Mouse (Mus musculus): Measurements from ENCODE around the gene Scnn1g.

DNA sequence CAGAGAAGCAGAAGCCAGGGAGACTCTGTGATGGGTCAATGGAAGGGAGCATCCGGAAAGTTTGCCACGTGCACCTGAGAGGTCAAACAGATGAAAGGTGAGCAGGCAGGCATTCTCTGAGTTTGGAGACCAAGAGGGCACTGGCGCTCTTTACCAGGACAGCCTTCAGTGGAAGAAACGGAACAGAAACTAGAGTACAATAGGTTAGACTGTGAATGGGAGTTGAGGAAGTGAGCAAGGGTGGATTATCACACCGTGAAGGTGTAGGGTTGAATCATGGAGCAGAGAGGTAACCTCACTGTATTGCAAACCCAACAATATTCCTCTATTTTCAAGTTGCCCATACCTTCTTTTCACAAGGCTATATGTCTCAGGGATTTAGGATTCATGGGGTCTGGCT lies 16.0 kb downstream of the Scnn1g start:
- no peak for TF ChIP-seq CTCF (IDR thresholded peaks at IDR 0.05)
- no peak for TF ChIP-seq POLR2A (IDR thresholded peaks at IDR 0.05; ENCODE audit: insufficient read depth, low read depth, low read length)
- no peak for TF ChIP-seq EP300 (IDR thresholded peaks at IDR 0.05; ENCODE audit: insufficient read depth, low read depth, low read length)

Data from heart, adult 2 months (tissue).